Mouse (Mus musculus): ENCODE data around the gene Erich6.

- TF ChIP-seq CTCF (IDR thresholded peaks at IDR 0.05; ENCODE audit: extremely low read depth, insufficient read depth, low read length) (no peak), POLR2A (IDR thresholded peaks at IDR 0.05; ENCODE audit: extremely low read depth, insufficient read depth, low read length) (no peak)
These were observed 14.2 kb downstream of the Erich6 start for GRCm38 (mm10) chr3:58622665-58623394.
